Mouse (Mus musculus): ENCODE data around the gene Aamp. TPM values are rescaled to one million over a fixed set of nuclear protein-coding genes. Genes with fewer than 3 reads are reported as not detected.

Aamp gene
- polyA plus RNA-seq, 1 experiment from 2014 or later = 97.5 TPM

GRCm38 (mm10) chr1:74304339-74304790 is 19.8 kb upstream of the Aamp start:
- H3K9ac ChIP-seq (ENCODE audit: low read depth, low read length) = peak overlapping the region; percentile 89
- peak; percentile 5 for ATAC-seq (ENCODE audit: low read depth)
- 5% methylated on average over 12 of the region's 12 CpGs for WGBS (ENCODE audit: insufficient replicate concordance)
- peak overlapping the region; percentile 92 for H3K4me2 ChIP-seq (ENCODE audit: low read depth, low read length)
- H3K27me3 ChIP-seq (ENCODE audit: control insufficient read depth, insufficient read depth, low read depth, low read length) = no peaks in the 10 kb centered on the region
- no peaks in the 10 kb centered on the region for H3K9me3 ChIP-seq (replicated peaks; ENCODE audit: control insufficient read depth, low read length)
- peak overlapping the region; percentile 77 for H3K27ac ChIP-seq (ENCODE audit: low read length)
- H3K4me1 ChIP-seq (ENCODE audit: control insufficient read depth, low read depth, low read length) = peaks cover 48% of the 10 kb centered on the region
- no peaks in the 10 kb centered on the region for H3K36me3 ChIP-seq (ENCODE audit: control insufficient read depth, insufficient read depth)
- peak overlapping the region; percentile 86 for H3K4me3 ChIP-seq (ENCODE audit: low read depth, low read length)

- H3K4me2 ChIP-seq (ENCODE audit: low read depth, low read length) = peak overlapping the region; percentile 92
- H3K4me3 ChIP-seq (ENCODE audit: low read depth, low read length) = peak overlapping the region; percentile 86
- H3K36me3 ChIP-seq (ENCODE audit: control insufficient read depth, insufficient read depth) = no peaks in the 10 kb centered on the region; the same call in 1 of the 2 replicates
- under 1% methylated on average over 56 of the region's 56 CpGs for WGBS (ENCODE audit: insufficient replicate concordance)
- H3K27ac ChIP-seq (ENCODE audit: low read length) = peak overlapping the region; percentile 77
- H3K4me1 ChIP-seq (ENCODE audit: control insufficient read depth, low read depth, low read length) = peaks cover 54% of the 10 kb centered on the region
- H3K27me3 ChIP-seq (ENCODE audit: control insufficient read depth, insufficient read depth, low read depth, low read length) = no peaks in the 10 kb centered on the region
- H3K9ac ChIP-seq (ENCODE audit: low read depth, low read length) = peak overlapping the region; percentile 89
- no peaks in the 10 kb centered on the region for H3K9me3 ChIP-seq (replicated peaks; ENCODE audit: control insufficient read depth, low read length)
- peak; percentile 91 for ATAC-seq (ENCODE audit: low read depth)
These were observed 19.2 kb upstream of the Aamp start for GRCm38 (mm10) chr1:74303509-74304338.

- Histone ChIP-seq H3K27me3 (ENCODE audit: control insufficient read depth, insufficient read depth, low read depth, low read length) (no peaks in the 10 kb centered on the region), H3K36me3 (ENCODE audit: control insufficient read depth, insufficient read depth) (no peaks in the 10 kb centered on the region; the same call in 1 of the 2 replicates), H3K4me2 (ENCODE audit: low read depth, low read length) (peak overlapping the region; percentile 92), H3K9ac (ENCODE audit: low read depth, low read length) (no peak overlapping the region; the same call in 1 of the 2 replicates), H3K27ac (ENCODE audit: low read length) (peak overlapping the region; percentile 21; the same call in 1 of the 2 replicates), H3K9me3 (replicated peaks; ENCODE audit: control insufficient read depth, low read length) (no peaks in the 10 kb centered on the region), H3K4me1 (ENCODE audit: control insufficient read depth, low read depth, low read length) (peaks cover 52% of the 10 kb centered on the region), H3K4me3 (ENCODE audit: low read depth, low read length) (peak overlapping the region; percentile 86)
- WGBS (ENCODE audit: insufficient replicate concordance) = 67% methylated on average over 2 of the region's 2 CpGs
- no peak for ATAC-seq (ENCODE audit: low read depth)
These were observed 18.3 kb upstream of the Aamp start for GRCm38 (mm10) chr1:74302835-74303234.

GRCm38 (mm10) chr1:74302229-74302628 is 17.7 kb upstream of the Aamp start:
- H3K4me3 ChIP-seq (ENCODE audit: low read depth, low read length) = no peak overlapping the region
- no peaks in the 10 kb centered on the region; the same call in 1 of the 2 replicates for H3K36me3 ChIP-seq (ENCODE audit: control insufficient read depth, insufficient read depth)
- no peak for ATAC-seq (ENCODE audit: low read depth)
- H3K4me1 ChIP-seq (ENCODE audit: control insufficient read depth, low read depth, low read length) = peaks cover 51% of the 10 kb centered on the region
- no peaks in the 10 kb centered on the region for H3K9me3 ChIP-seq (replicated peaks; ENCODE audit: control insufficient read depth, low read length)
- H3K27me3 ChIP-seq (ENCODE audit: control insufficient read depth, insufficient read depth, low read depth, low read length) = no peaks in the 10 kb centered on the region
- H3K9ac ChIP-seq (ENCODE audit: low read depth, low read length) = no peak overlapping the region
- WGBS (ENCODE audit: insufficient replicate concordance) = 86% methylated on average over 7 of the region's 7 CpGs
- H3K4me2 ChIP-seq (ENCODE audit: low read depth, low read length) = no peak overlapping the region
- H3K27ac ChIP-seq (ENCODE audit: low read length) = no peak overlapping the region

- peaks cover 67% of the 10 kb centered on the region for H3K4me1 ChIP-seq (ENCODE audit: control insufficient read depth, low read depth, low read length)
- 57% methylated on average over 6 of the region's 6 CpGs for WGBS (ENCODE audit: insufficient replicate concordance)
- no peak for ATAC-seq (ENCODE audit: low read depth)
- H3K36me3 ChIP-seq (ENCODE audit: control insufficient read depth, insufficient read depth) = no peaks in the 10 kb centered on the region; the same call in 1 of the 2 replicates
- no peak overlapping the region for H3K4me2 ChIP-seq (ENCODE audit: low read depth, low read length)
- no peak overlapping the region for H3K9ac ChIP-seq (ENCODE audit: low read depth, low read length)
- H3K4me3 ChIP-seq (ENCODE audit: low read depth, low read length) = no peak overlapping the region
- no peak overlapping the region for H3K27ac ChIP-seq (ENCODE audit: low read length)
- no peaks in the 10 kb centered on the region for H3K9me3 ChIP-seq (replicated peaks; ENCODE audit: control insufficient read depth, low read length)
- no peaks in the 10 kb centered on the region for H3K27me3 ChIP-seq (ENCODE audit: control insufficient read depth, insufficient read depth, low read depth, low read length)
These were observed 16.0 kb upstream of the Aamp start for GRCm38 (mm10) chr1:74300347-74301110.

GRCm38 (mm10) chr1:74298996-74299395 is 14.5 kb upstream of the Aamp start:
- Histone ChIP-seq H3K4me1 (ENCODE audit: control insufficient read depth, low read depth, low read length) (peaks cover 70% of the 10 kb centered on the region), H3K36me3 (ENCODE audit: control insufficient read depth, insufficient read depth) (no peaks in the 10 kb centered on the region; the same call in 1 of the 2 replicates), H3K27ac (ENCODE audit: low read length) (no peak overlapping the region; the same call in 1 of the 2 replicates), H3K4me2 (ENCODE audit: low read depth, low read length) (no peak overlapping the region), H3K27me3 (ENCODE audit: control insufficient read depth, insufficient read depth, low read depth, low read length) (no peaks in the 10 kb centered on the region), H3K9me3 (replicated peaks; ENCODE audit: control insufficient read depth, low read length) (no peaks in the 10 kb centered on the region), H3K9ac (ENCODE audit: low read depth, low read length) (no peak overlapping the region), H3K4me3 (ENCODE audit: low read depth, low read length) (no peak overlapping the region)
- 72% methylated on average over 5 of the region's 5 CpGs for WGBS (ENCODE audit: insufficient replicate concordance)
- no peak for ATAC-seq (ENCODE audit: low read depth)

GRCm38 (mm10) chr1:74298157-74298750 is 13.7 kb upstream of the Aamp start:
- no peak overlapping the region for H3K4me3 ChIP-seq (ENCODE audit: low read depth, low read length)
- no peaks in the 10 kb centered on the region; the same call in 1 of the 2 replicates for H3K36me3 ChIP-seq (ENCODE audit: control insufficient read depth, insufficient read depth)
- 81% methylated on average over 5 of the region's 5 CpGs for WGBS (ENCODE audit: insufficient replicate concordance)
- H3K4me1 ChIP-seq (ENCODE audit: control insufficient read depth, low read depth, low read length) = peaks cover 65% of the 10 kb centered on the region
- no peak overlapping the region for H3K9ac ChIP-seq (ENCODE audit: low read depth, low read length)
- no peaks in the 10 kb centered on the region for H3K27me3 ChIP-seq (ENCODE audit: control insufficient read depth, insufficient read depth, low read depth, low read length)
- ATAC-seq (ENCODE audit: low read depth) = no peak
- no peaks in the 10 kb centered on the region for H3K9me3 ChIP-seq (replicated peaks; ENCODE audit: control insufficient read depth, low read length)
- peak overlapping the region; percentile 4; the same call in 1 of the 2 replicates for H3K27ac ChIP-seq (ENCODE audit: low read length)
- H3K4me2 ChIP-seq (ENCODE audit: low read depth, low read length) = no peak overlapping the region

- no peak overlapping the region for H3K9ac ChIP-seq (ENCODE audit: low read depth, low read length)
- 42% methylated on average over 3 of the region's 3 CpGs for WGBS (ENCODE audit: insufficient replicate concordance)
- H3K4me2 ChIP-seq (ENCODE audit: low read depth, low read length) = no peak overlapping the region
- no peak overlapping the region for H3K27ac ChIP-seq (ENCODE audit: low read length)
- no peaks in the 10 kb centered on the region for H3K27me3 ChIP-seq (ENCODE audit: control insufficient read depth, insufficient read depth, low read depth, low read length)
- H3K9me3 ChIP-seq (replicated peaks; ENCODE audit: control insufficient read depth, low read length) = no peaks in the 10 kb centered on the region
- peaks cover 57% of the 10 kb centered on the region for H3K4me1 ChIP-seq (ENCODE audit: control insufficient read depth, low read depth, low read length)
- no peaks in the 10 kb centered on the region; the same call in 1 of the 2 replicates for H3K36me3 ChIP-seq (ENCODE audit: control insufficient read depth, insufficient read depth)
- no peak for ATAC-seq (ENCODE audit: low read depth)
- H3K4me3 ChIP-seq (ENCODE audit: low read depth, low read length) = no peak overlapping the region
These were observed 12.7 kb upstream of the Aamp start for GRCm38 (mm10) chr1:74297269-74297668.
